Mouse (Mus musculus): ENCODE measurements around the gene Lbh.

GRCm38 (mm10) chr17:72936336-72936735 lies 18.2 kb downstream of the Lbh start:
- TF ChIP-seq CTCF (IDR thresholded peaks at IDR 0.05; ENCODE audit: borderline replicate concordance, insufficient read depth, low read length) = no peak
- no peak for TF ChIP-seq POLR2A (IDR thresholded peaks at IDR 0.05; ENCODE audit: low read depth, low read length)

All from embryonic fibroblast, embryonic 13.5 days (primary cell).